Mouse (Mus musculus) forebrain, embryonic 16.5 days (tissue): Measurements from ENCODE around the gene Gnl2. TPM values are rescaled to one million over a fixed set of nuclear protein-coding genes. Genes with fewer than 3 reads are reported as not detected.

Experiments used
- ATAC-seq: fragments of 200-750 bp; cut with Nextera tagmentation; 2 replicates; pipeline ENCODE4 v1.8.0; 2017; ENCODE audit warnings: mild to moderate bottlenecking, moderate library complexity
- H3K27ac ChIP-seq: fragments of 300-500 bp; sonication (generic); 2 replicates; pipeline ENCODE4 v1.5.1; 2014; ENCODE audit warnings: low read length, control low read depth
- H3K27me3 ChIP-seq: fragments of 300-500 bp; sonication (generic); replicated peaks from 2 replicates; pipeline ENCODE4 v1.6.1; 2014; ENCODE audit warnings: low read length; ENCODE audit not compliant: control insufficient read depth, insufficient read depth
- H3K36me3 ChIP-seq: fragments of 300-500 bp; sonication (generic); 2 replicates; pipeline ENCODE4 v1.6.1; 2014; ENCODE audit not compliant: control insufficient read depth, insufficient read depth
- H3K4me1 ChIP-seq: fragments of 300-500 bp; sonication (generic); replicated peaks from 2 replicates; pipeline ENCODE4 v1.6.1; 2014; ENCODE audit warnings: low read length; ENCODE audit not compliant: control insufficient read depth, insufficient read depth
- H3K4me2 ChIP-seq: fragments of 300-500 bp; sonication (generic); 2 replicates; pipeline ENCODE4 v1.6.1; 2014; ENCODE audit warnings: mild to moderate bottlenecking, low read length, control low read depth
- H3K4me3 ChIP-seq: fragments of 300-500 bp; sonication (generic); replicated peaks from 2 replicates; pipeline ENCODE4 v1.5.1; 2014; ENCODE audit warnings: mild to moderate bottlenecking, low read length, control low read depth
- H3K9ac ChIP-seq: fragments of 300-500 bp; sonication (generic); replicated peaks from 2 replicates; pipeline ENCODE4 v1.6.1; 2014; ENCODE audit warnings: low read depth, low read length, control low read depth
- H3K9me3 ChIP-seq: fragments of 300-500 bp; sonication (generic); 2 replicates; pipeline ENCODE4 v1.6.1; 2016; ENCODE audit warnings: low read length; ENCODE audit not compliant: control insufficient read depth
- WGBS: fragments of 180-500 bp; shearing (Covaris S2); extraction: QIAGEN DNeasy Blood & Tissue Kit; methylation state at CpG from one replicate; pipeline ENCODE4 v1.1.7; 2014; 5-methylcytosine and 5-hydroxymethylcytosine counted together
- polyA plus RNA-seq: library from polyadenylated mRNA; unstranded; fragments of >200 nt; fragmentation: Nextera tagmentation; extraction: Ambion mirVana; gene quantifications from 2 replicates; pipeline ENCODE4 v1.2.1, GENCODE M21; 2015

Gene Gnl2
- polyA plus RNA-seq, 1 experiment from 2014 or later = 107 TPM

DNA sequence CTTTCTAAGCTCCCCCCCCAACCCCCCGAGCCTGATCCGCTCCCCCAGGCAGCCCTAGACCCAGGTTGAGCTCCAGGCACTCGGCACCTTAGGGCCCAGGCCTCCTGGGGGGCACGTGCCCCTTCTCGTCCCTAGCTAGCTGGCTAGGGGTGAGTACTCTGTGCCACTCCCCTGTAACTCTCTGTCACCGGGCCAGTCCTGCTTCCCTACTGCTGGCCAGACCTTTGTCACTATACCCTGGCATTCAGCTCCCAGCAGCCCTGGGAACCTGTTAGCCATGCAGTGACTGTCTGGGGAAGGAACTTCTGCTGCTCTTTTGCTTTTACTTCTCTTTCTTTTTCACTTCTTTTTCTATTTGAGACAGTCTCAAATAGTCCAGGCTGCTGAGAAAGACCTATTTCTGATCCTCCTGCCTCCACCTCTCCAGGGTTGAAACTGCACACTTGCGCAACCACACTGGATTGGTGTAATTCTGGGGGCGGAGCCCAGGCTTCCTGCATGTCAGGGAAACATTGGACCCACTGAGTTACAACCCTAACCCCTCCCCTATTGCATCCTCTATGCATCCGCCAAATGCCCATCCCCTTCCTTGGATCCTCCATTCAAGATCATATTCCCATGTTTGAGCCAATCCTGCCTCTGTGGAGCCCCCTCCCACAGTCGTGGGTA, 18.8 kb upstream of the Gnl2 start:
- H3K9ac ChIP-seq = no peak overlapping the region
- H3K27ac ChIP-seq = no peak overlapping the region
- H3K4me1 ChIP-seq = no peaks in the 10 kb centered on the region
- no peak overlapping the region for H3K4me3 ChIP-seq
- H3K4me2 ChIP-seq = no peak overlapping the region
- 79% methylated on average over 10 of the region's 10 CpGs for WGBS
- H3K36me3 ChIP-seq = no peaks in the 10 kb centered on the region
- H3K27me3 ChIP-seq = no peaks in the 10 kb centered on the region
- H3K9me3 ChIP-seq = no peaks in the 10 kb centered on the region
- ATAC-seq = no peak

- ATAC-seq = no peak
- Histone ChIP-seq H3K4me2 (no peak overlapping the region), H3K27ac (no peak overlapping the region), H3K36me3 (no peaks in the 10 kb centered on the region), H3K27me3 (no peaks in the 10 kb centered on the region), H3K4me3 (no peak overlapping the region), H3K9me3 (no peaks in the 10 kb centered on the region), H3K4me1 (no peaks in the 10 kb centered on the region), H3K9ac (no peak overlapping the region)
- WGBS = 89% methylated on average over 3 of the region's 3 CpGs
These were observed 16.8 kb upstream of the Gnl2 start for GRCm38 (mm10) chr4:124999548-124999947.

GRCm38 (mm10) chr4:125002978-125003377, 13.4 kb upstream of the Gnl2 start:
- Histone ChIP-seq H3K4me2 (no peak overlapping the region), H3K27me3 (no peaks in the 10 kb centered on the region), H3K4me1 (no peaks in the 10 kb centered on the region), H3K27ac (no peak overlapping the region), H3K9me3 (no peaks in the 10 kb centered on the region), H3K36me3 (no peaks in the 10 kb centered on the region), H3K4me3 (no peak overlapping the region), H3K9ac (no peak overlapping the region)
- WGBS = 87% methylated on average over 8 of the region's 8 CpGs
- no peak for ATAC-seq

GRCm38 (mm10) chr4:125004886-125005285, 11.5 kb upstream of the Gnl2 start:
- H3K27ac ChIP-seq = no peak overlapping the region
- 65% methylated on average over 12 of the region's 12 CpGs for WGBS
- no peaks in the 10 kb centered on the region for H3K9me3 ChIP-seq
- no peaks in the 10 kb centered on the region for H3K36me3 ChIP-seq
- H3K9ac ChIP-seq = no peak overlapping the region
- H3K4me1 ChIP-seq = no peaks in the 10 kb centered on the region
- no peaks in the 10 kb centered on the region for H3K27me3 ChIP-seq
- no peak for ATAC-seq
- H3K4me2 ChIP-seq = no peak overlapping the region
- H3K4me3 ChIP-seq = no peak overlapping the region

DNA sequence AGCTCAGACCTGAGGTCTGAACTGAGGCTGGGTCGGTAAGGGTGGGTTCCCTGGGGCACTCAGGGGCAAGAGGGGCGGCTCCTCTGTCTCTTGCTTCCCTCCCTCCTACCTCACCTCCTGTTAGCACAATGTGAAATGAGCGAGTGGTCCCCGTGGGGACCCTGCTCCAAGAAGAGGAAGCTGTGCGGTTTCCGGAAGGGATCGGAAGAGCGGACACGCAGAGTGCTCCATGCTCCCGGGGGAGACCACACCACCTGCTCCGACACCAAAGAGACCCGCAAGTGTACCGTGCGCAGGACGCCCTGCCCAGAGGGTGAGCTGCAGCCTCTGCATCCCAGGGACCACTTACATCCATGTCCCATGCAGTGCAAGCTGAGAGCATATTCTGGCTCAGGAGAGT, 8.9 kb upstream of the Gnl2 start:
- H3K4me2 ChIP-seq = no peak overlapping the region
- no peaks in the 10 kb centered on the region for H3K4me1 ChIP-seq
- no peak overlapping the region for H3K9ac ChIP-seq
- 60% methylated on average over 15 of the region's 15 CpGs for WGBS
- no peaks in the 10 kb centered on the region for H3K9me3 ChIP-seq
- no peaks in the 10 kb centered on the region for H3K36me3 ChIP-seq
- H3K27ac ChIP-seq = no peak overlapping the region
- no peaks in the 10 kb centered on the region for H3K27me3 ChIP-seq
- H3K4me3 ChIP-seq = no peak overlapping the region
- no peak for ATAC-seq

GRCm38 (mm10) chr4:125008220-125008619, 8.2 kb upstream of the Gnl2 start:
- no peak overlapping the region for H3K27ac ChIP-seq
- no peaks in the 10 kb centered on the region for H3K36me3 ChIP-seq
- no peak overlapping the region for H3K4me2 ChIP-seq
- no peak overlapping the region for H3K9ac ChIP-seq
- no peaks in the 10 kb centered on the region for H3K9me3 ChIP-seq
- no peaks in the 10 kb centered on the region for H3K27me3 ChIP-seq
- no peaks in the 10 kb centered on the region for H3K4me1 ChIP-seq
- H3K4me3 ChIP-seq = no peak overlapping the region
- WGBS = 61% methylated on average over 6 of the region's 6 CpGs
- ATAC-seq = no peak

DNA sequence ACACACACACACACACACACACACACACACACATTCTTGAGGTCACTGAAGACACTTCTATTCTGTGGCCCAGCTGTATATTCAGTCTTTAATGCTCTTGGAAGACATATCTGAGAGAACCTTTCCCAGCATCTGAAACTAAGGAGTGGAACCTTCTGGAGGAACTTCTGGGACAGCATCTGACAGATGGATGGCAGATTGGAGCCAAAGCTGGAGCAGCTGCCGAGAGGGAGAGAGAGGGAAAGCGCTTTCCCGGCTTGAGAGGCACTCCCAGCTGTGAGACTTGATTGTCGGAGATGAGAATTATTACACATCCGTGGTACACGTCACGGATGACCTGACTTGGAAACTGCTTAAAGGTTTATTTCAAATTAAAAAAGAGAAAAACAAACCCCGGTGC, 7.7 kb upstream of the Gnl2 start:
- no peaks in the 10 kb centered on the region for H3K36me3 ChIP-seq
- no peak overlapping the region for H3K9ac ChIP-seq
- 72% methylated on average over 8 of the region's 8 CpGs for WGBS
- H3K4me3 ChIP-seq = no peak overlapping the region
- no peak for ATAC-seq
- H3K4me1 ChIP-seq = no peaks in the 10 kb centered on the region
- no peaks in the 10 kb centered on the region for H3K9me3 ChIP-seq
- H3K4me2 ChIP-seq = no peak overlapping the region
- no peak overlapping the region for H3K27ac ChIP-seq
- H3K27me3 ChIP-seq = no peaks in the 10 kb centered on the region

DNA sequence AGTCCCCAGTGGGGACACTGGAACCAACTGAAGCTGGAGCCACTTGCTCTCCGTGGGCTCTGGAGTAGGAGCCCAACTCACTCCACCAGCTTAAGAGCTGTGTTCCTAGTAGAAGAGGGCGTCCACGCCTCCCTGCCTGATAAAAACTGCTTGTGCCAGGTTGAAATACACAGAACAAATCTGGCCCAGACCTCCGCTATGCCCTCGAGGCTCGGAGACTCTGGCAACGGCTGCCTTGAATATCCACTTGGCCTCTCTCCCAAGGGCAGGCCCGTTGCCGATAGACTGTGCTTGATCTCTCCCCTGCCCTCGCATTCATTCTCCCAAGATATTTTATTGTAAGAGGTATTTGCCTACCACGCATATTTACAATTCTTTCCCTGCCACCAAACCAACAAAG, 1.0 kb downstream of the Gnl2 start:
- Histone ChIP-seq H3K27ac (no peak overlapping the region), H3K4me1 (no peaks in the 10 kb centered on the region), H3K36me3 (no peaks in the 10 kb centered on the region), H3K27me3 (no peaks in the 10 kb centered on the region), H3K9ac (no peak overlapping the region), H3K4me2 (no peak overlapping the region), H3K4me3 (no peak overlapping the region), H3K9me3 (no peaks in the 10 kb centered on the region)
- 77% methylated on average over 11 of the region's 11 CpGs for WGBS
- ATAC-seq = no peak

- ATAC-seq = no peak
- no peak overlapping the region for H3K4me2 ChIP-seq
- WGBS = 31% methylated on average over 11 of the region's 11 CpGs
These were observed 4.6 kb downstream of the Gnl2 start for GRCm38 (mm10) chr4:125020780-125021538.

More at GRCm38 (mm10) chr4:125020780-125021538, 4.6 kb downstream of the Gnl2 start:
- Histone ChIP-seq H3K4me3 (no peak overlapping the region), H3K9me3 (no peaks in the 10 kb centered on the region), H3K36me3 (no peaks in the 10 kb centered on the region), H3K9ac (no peak overlapping the region), H3K27me3 (no peaks in the 10 kb centered on the region), H3K27ac (no peak overlapping the region), H3K4me1 (no peaks in the 10 kb centered on the region)
